In the genomic region with DNA sequence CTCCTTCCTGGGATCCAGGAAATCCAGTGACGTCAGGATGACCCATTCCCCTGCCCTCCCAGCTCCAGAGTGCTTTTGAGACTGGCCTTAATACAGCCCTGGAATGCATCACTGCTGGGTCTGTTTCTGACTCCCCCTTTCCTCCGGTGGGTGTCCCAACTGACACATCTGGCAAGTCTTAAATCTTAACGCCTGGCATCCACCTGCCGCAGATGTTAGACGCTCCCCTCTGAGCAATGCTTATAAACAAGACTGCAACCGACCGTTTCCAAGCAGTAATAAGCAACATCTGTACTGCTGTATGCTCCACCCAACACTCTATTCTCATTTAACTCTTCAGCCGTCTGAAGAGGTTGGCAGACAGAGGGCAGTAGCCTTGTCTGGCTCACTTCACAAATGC, we compare ENCODE assay signal across 19 mouse cellular contexts.
DNase-seq lines count a peak whose midpoint lies in the region; ATAC-seq and TF ChIP-seq lines count a peak whose summit lies in the region.
"Had no signal": no experiment of that assay in that cellular context is flagged by ENCODE, and none has a peak within 500 bp of the region (broad histone marks: within the 10 kb centered on the region; RNA-seq: fewer than 3 reads in every experiment).

No protein-coding gene starts in this region.

- H3K4me3 ChIP-seq in lung, postnatal 0 days (ENCODE audit: low read depth, low read length) = no peak overlapping the region
- no peak overlapping the region for H3K4me3 ChIP-seq in limb, embryonic 14.5 days (replicated peaks; ENCODE audit: low read length)
- no peak overlapping the region for H3K4me3 ChIP-seq in cerebellum, adult 2 months (replicated peaks; ENCODE audit: insufficient read depth, low read depth, low read length)
- H3K4me3 ChIP-seq: hindbrain, embryonic 13.5 days; intestine, embryonic 15.5 days; kidney, embryonic 15.5 days; neural tube, embryonic 12.5 days had no signal

- 45% methylated on average over 8 of the region's 8 CpGs for WGBS in lung, postnatal 0 days
- 5% methylated on average over 8 of the region's 8 CpGs for WGBS in limb, embryonic 14.5 days
- WGBS in cerebellum, adult 2 months = 76% methylated on average over 8 of the region's 8 CpGs

- TF ChIP-seq CTCF in lung, postnatal 0 days (IDR thresholded peaks at IDR 0.05) = 0 out of 2 replicates have a peak, but pooled peaks have one; percentile 8
- TF ChIP-seq CTCF in cerebellum, adult 2 months (IDR thresholded peaks at IDR 0.05; ENCODE audit: borderline replicate concordance, insufficient read depth, low read depth, low read length) = no peak

- no peak for TF ChIP-seq EP300 in lung, postnatal 0 days (IDR thresholded peaks at IDR 0.05)

- H3K4me1 ChIP-seq in lung, postnatal 0 days (ENCODE audit: insufficient read depth, low read depth, low read length) = no peaks in the 10 kb centered on the region
- peaks cover 23% of the 10 kb centered on the region for H3K4me1 ChIP-seq in limb, embryonic 14.5 days (ENCODE audit: control insufficient read depth, insufficient read depth, low read length)
- no peaks in the 10 kb centered on the region for H3K4me1 ChIP-seq in cerebellum, adult 2 months (ENCODE audit: control insufficient read depth, insufficient read depth, low read length)
- H3K4me1 ChIP-seq: intestine, embryonic 15.5 days; neural tube, embryonic 12.5 days had no signal

- ATAC-seq in lung, postnatal 0 days = no peak
- ATAC-seq in limb, embryonic 14.5 days (ENCODE audit: low FRiP score, low read depth) = peak; percentile 85
- no peak for ATAC-seq in granulocyte monocyte progenitor cell, adult 5-6 weeks (replicated peaks; ENCODE audit: poor library complexity, severe bottlenecking)
- ATAC-seq: intestine, embryonic 15.5 days; liver, postnatal 0 days; Patski had no signal

- no peak for DNase-seq in lung, postnatal 0 days (ENCODE audit: low spot score)
- no peak for DNase-seq in lung, postnatal 36 days
- DNase-seq in embryo, embryonic 11 days = peak; percentile 53
- peak; percentile 37 for DNase-seq in fibroblast of lung, adult 2 months (ENCODE audit: low read depth)
- peak; percentile 74 for DNase-seq in limb, embryonic 14.5 days (ENCODE audit: low spot score)
- DNase-seq in adrenal gland, postnatal 14 days = no peak
- no peak for DNase-seq in cerebellum, adult 2 months
- DNase-seq: adrenal gland, adult 8-10 months; cerebellum, postnatal 10 days; gastrocnemius, postnatal 10 days; liver, postnatal 0 days; lung, postnatal 14 days; thymus, postnatal 4 days had no signal

- H3K36me3 ChIP-seq in lung, postnatal 0 days (ENCODE audit: insufficient read depth, low read length) = no peaks in the 10 kb centered on the region
- H3K36me3 ChIP-seq in limb, embryonic 14.5 days (ENCODE audit: control insufficient read depth, insufficient read depth, low read length) = no peaks in the 10 kb centered on the region
- H3K36me3 ChIP-seq: hindbrain, embryonic 13.5 days; intestine, embryonic 15.5 days; kidney, embryonic 15.5 days; neural tube, embryonic 12.5 days had no signal

- H3K27ac ChIP-seq in lung, postnatal 0 days (ENCODE audit: low read length) = no peak overlapping the region
- H3K27ac ChIP-seq in limb, embryonic 14.5 days (replicated peaks; ENCODE audit: low read depth, low read length) = no peak overlapping the region
- no peak overlapping the region for H3K27ac ChIP-seq in cerebellum, adult 2 months (ENCODE audit: insufficient read depth, low read length)
- H3K27ac ChIP-seq: hindbrain, embryonic 13.5 days; intestine, embryonic 15.5 days; kidney, embryonic 15.5 days; neural tube, embryonic 12.5 days had no signal

- H3K4me2 ChIP-seq in lung, postnatal 0 days (replicated peaks; ENCODE audit: low read depth, low read length) = no peak overlapping the region
- H3K4me2 ChIP-seq in limb, embryonic 14.5 days (replicated peaks; ENCODE audit: low read depth, low read length, severe bottlenecking) = no peak overlapping the region
- H3K4me2 ChIP-seq: hindbrain, embryonic 13.5 days; intestine, embryonic 15.5 days; kidney, embryonic 15.5 days; neural tube, embryonic 12.5 days had no signal

- H3K9ac ChIP-seq in lung, postnatal 0 days (replicated peaks; ENCODE audit: low read depth) = no peak overlapping the region
- no peak overlapping the region for H3K9ac ChIP-seq in limb, embryonic 14.5 days (ENCODE audit: low read depth, low read length, severe bottlenecking)
- H3K9ac ChIP-seq: hindbrain, embryonic 13.5 days; intestine, embryonic 15.5 days; kidney, embryonic 15.5 days; liver, postnatal 0 days; neural tube, embryonic 12.5 days had no signal

- H3K9me3 ChIP-seq in lung, postnatal 0 days (ENCODE audit: low read length) = no peaks in the 10 kb centered on the region
- H3K9me3 ChIP-seq in limb, embryonic 14.5 days (ENCODE audit: control insufficient read depth, low read length) = no peaks in the 10 kb centered on the region
- H3K9me3 ChIP-seq: intestine, embryonic 15.5 days; kidney, embryonic 15.5 days; neural tube, embryonic 12.5 days had no signal

- no peaks in the 10 kb centered on the region for H3K27me3 ChIP-seq in lung, postnatal 0 days (replicated peaks; ENCODE audit: insufficient read depth, low read length)
- H3K27me3 ChIP-seq in limb, embryonic 14.5 days (ENCODE audit: control insufficient read depth, insufficient read depth, low read length) = no peaks in the 10 kb centered on the region
- no peaks in the 10 kb centered on the region; the same call in 1 of the 2 replicates for H3K27me3 ChIP-seq in cerebellum, adult 2 months (ENCODE audit: control insufficient read depth, insufficient read depth, low read length)
- H3K27me3 ChIP-seq: intestine, embryonic 15.5 days had no signal

- no peak for TF ChIP-seq POLR2A in limb, embryonic 14.5 days (IDR thresholded peaks at IDR 0.05; ENCODE audit: borderline replicate concordance, extremely low read depth, insufficient read depth, insufficient read length)
- TF ChIP-seq POLR2A in cerebellum, adult 2 months (IDR thresholded peaks at IDR 0.05; ENCODE audit: borderline replicate concordance, insufficient read depth, low read length) = no peak

Comparison
In these comparisons a context has a peak if more than half of its experiments do, and no peak if none do; other contexts are left out.
1. DNase-seq: peak in embryo, embryonic 11 days (single experiment), fibroblast of lung, adult 2 months (single experiment) and limb, embryonic 14.5 days (single experiment); none in lung, postnatal 0 days (single experiment), lung, postnatal 36 days (single experiment), adrenal gland, postnatal 14 days (single experiment) and cerebellum, adult 2 months (0 of 2).